Mouse (Mus musculus) heart, embryonic 13.5 days (tissue): ENCODE results near the gene Spen. TPM values are rescaled to one million over a fixed set of nuclear protein-coding genes. Genes with fewer than 3 reads are reported as not detected.
"Not testable (repeated sequence)": the region's sequence is repeated elsewhere in the genome, so short reads cannot be mapped to it uniquely, and the experiment has no call there.

Experiments used
- ATAC-seq: fragments of 200-750 bp; cut with Nextera tagmentation; 2 replicates; pipeline ENCODE4 v1.8.0; 2017; ENCODE audit warnings: moderate TSS enrichment; ENCODE audit not compliant: insufficient number of reproducible peaks, low FRiP score, low TSS enrichment; ENCODE audit errors: extremely low read depth
- H3K27ac ChIP-seq: fragments of 300-500 bp; sonication (generic); replicated peaks from 2 replicates; pipeline ENCODE4 v1.5.1; 2015; ENCODE audit warnings: moderate library complexity, mild to moderate bottlenecking, inconsistent platforms
- H3K27me3 ChIP-seq: fragments of 300-500 bp; sonication (generic); replicated peaks from 2 replicates; pipeline ENCODE4 v1.6.1; 2015; ENCODE audit warnings: mild to moderate bottlenecking, inconsistent platforms
- H3K36me3 ChIP-seq: fragments of 300-500 bp; sonication (generic); 2 replicates; pipeline ENCODE4 v1.6.1; 2015; ENCODE audit warnings: mild to moderate bottlenecking, inconsistent platforms
- H3K4me1 ChIP-seq: fragments of 300-500 bp; sonication (generic); 2 replicates; pipeline ENCODE4 v1.6.1; 2015; ENCODE audit warnings: inconsistent platforms
- H3K4me2 ChIP-seq: fragments of 300-500 bp; sonication (generic); 2 replicates; pipeline ENCODE4 v1.6.1; 2015; ENCODE audit warnings: inconsistent platforms, mild to moderate bottlenecking, moderate library complexity
- H3K4me3 ChIP-seq: fragments of 300-500 bp; sonication (generic); 2 replicates; pipeline ENCODE4 v1.5.1; 2015; ENCODE audit warnings: moderate library complexity, mild to moderate bottlenecking, inconsistent platforms
- H3K9ac ChIP-seq: fragments of 300-500 bp; sonication (generic); 2 replicates; pipeline ENCODE4 v1.6.1; 2015; ENCODE audit warnings: inconsistent platforms, mild to moderate bottlenecking, moderate library complexity
- H3K9me3 ChIP-seq: fragments of 300-500 bp; sonication (generic); 2 replicates; pipeline ENCODE4 v1.6.1; 2016; ENCODE audit warnings: inconsistent platforms
- WGBS: fragments of 180-500 bp; shearing (Covaris S2); methylation state at CpG from one replicate; pipeline ENCODE4 v1.1.7; 2015; ENCODE audit warnings: mixed read lengths; 5-methylcytosine and 5-hydroxymethylcytosine counted together
- polyA plus RNA-seq: library from polyadenylated mRNA; unstranded; fragments of >200 nt; fragmentation: Nextera tagmentation; extraction: Ambion mirVana; gene quantifications from 2 replicates; pipeline ENCODE4 v1.2.1, GENCODE M21; 2015

The Spen gene
- polyA plus RNA-seq, 1 experiment from 2014 or later, result 6.6 TPM

GRCm38 (mm10) chr4:141571337-141571739 lies 32.9 kb upstream of the Spen start:
- Histone ChIP-seq H3K4me1 (peaks cover 36% of the 10 kb centered on the region), H3K36me3 (peaks cover 3% of the 10 kb centered on the region; the same call in 1 of the 2 replicates), H3K9me3 (no peaks in the 10 kb centered on the region), H3K9ac (no peak overlapping the region), H3K4me2 (no peak overlapping the region), H3K27me3 (no peaks in the 10 kb centered on the region), H3K27ac (no peak overlapping the region), H3K4me3 (no peak overlapping the region)
- WGBS, result 45% methylated on average over 6 of the region's 6 CpGs
- no peak for ATAC-seq

GRCm38 (mm10) chr4:141570821-141571220 lies 32.4 kb upstream of the Spen start:
- Histone ChIP-seq H3K9me3 (no peaks in the 10 kb centered on the region), H3K27ac (no peak overlapping the region), H3K4me2 (no peak overlapping the region), H3K4me1 (peaks cover 36% of the 10 kb centered on the region), H3K9ac (no peak overlapping the region), H3K36me3 (no peaks in the 10 kb centered on the region), H3K4me3 (no peak overlapping the region), H3K27me3 (no peaks in the 10 kb centered on the region)
- WGBS, result 88% methylated on average over 1 of the region's 1 CpGs
- no peak for ATAC-seq

GRCm38 (mm10) chr4:141570004-141570403 lies 31.6 kb upstream of the Spen start:
- Histone ChIP-seq H3K9ac (no peak overlapping the region), H3K27me3 (no peaks in the 10 kb centered on the region), H3K36me3 (no peaks in the 10 kb centered on the region), H3K9me3 (no peaks in the 10 kb centered on the region), H3K4me3 (no peak overlapping the region), H3K4me1 (peaks cover 40% of the 10 kb centered on the region), H3K27ac (no peak overlapping the region), H3K4me2 (no peak overlapping the region)
- 45% methylated on average over 6 of the region's 6 CpGs for WGBS
- no peak for ATAC-seq

- H3K9ac ChIP-seq, result no peak overlapping the region
- 84% methylated on average over 5 of the region's 5 CpGs for WGBS
- no peak overlapping the region for H3K27ac ChIP-seq
- no peak for ATAC-seq
- H3K4me2 ChIP-seq, result no peak overlapping the region
- no peak overlapping the region for H3K4me3 ChIP-seq
- no peaks in the 10 kb centered on the region for H3K9me3 ChIP-seq
- no peaks in the 10 kb centered on the region for H3K36me3 ChIP-seq
- H3K4me1 ChIP-seq, result peaks cover 37% of the 10 kb centered on the region
- no peaks in the 10 kb centered on the region for H3K27me3 ChIP-seq
These were observed 30.6 kb upstream of the Spen start for GRCm38 (mm10) chr4:141568966-141569365.

GRCm38 (mm10) chr4:141567174-141567573 lies 28.8 kb upstream of the Spen start:
- ATAC-seq, H3K9me3 ChIP-seq, H3K4me2 ChIP-seq, H3K9ac ChIP-seq, H3K27me3 ChIP-seq, H3K27ac ChIP-seq, H3K36me3 ChIP-seq, H3K4me3 ChIP-seq: not testable (repeated sequence)
- H3K4me1 ChIP-seq, result peaks cover 26% of the 10 kb centered on the region
- 85% methylated on average over 7 of the region's 7 CpGs for WGBS

GRCm38 (mm10) chr4:141566187-141566586 lies 27.8 kb upstream of the Spen start:
- H3K9ac ChIP-seq, result no peak overlapping the region
- H3K4me3 ChIP-seq, result no peak overlapping the region
- H3K27ac ChIP-seq, result no peak overlapping the region
- WGBS, result 72% methylated on average over 6 of the region's 6 CpGs
- H3K36me3 ChIP-seq, result no peaks in the 10 kb centered on the region
- H3K27me3 ChIP-seq, result no peaks in the 10 kb centered on the region
- no peaks in the 10 kb centered on the region for H3K9me3 ChIP-seq
- no peak overlapping the region for H3K4me2 ChIP-seq
- no peak for ATAC-seq
- H3K4me1 ChIP-seq, result peaks cover 23% of the 10 kb centered on the region

- Histone ChIP-seq H3K9me3 (no peaks in the 10 kb centered on the region), H3K4me2 (no peak overlapping the region), H3K27me3 (no peaks in the 10 kb centered on the region), H3K27ac (peak overlapping the region; percentile 40; the same call in 1 of the 2 replicates), H3K4me3 (no peak overlapping the region), H3K36me3 (no peaks in the 10 kb centered on the region), H3K9ac (no peak overlapping the region), H3K4me1 (peaks cover 17% of the 10 kb centered on the region)
- no peak for ATAC-seq
- 56% methylated on average over 7 of the region's 7 CpGs for WGBS
These were observed 26.9 kb upstream of the Spen start for GRCm38 (mm10) chr4:141565325-141565724.

- Histone ChIP-seq H3K27me3 (no peaks in the 10 kb centered on the region), H3K4me2 (no peak overlapping the region), H3K9me3 (no peaks in the 10 kb centered on the region), H3K4me1 (peaks cover 11% of the 10 kb centered on the region; the same call in 1 of the 2 replicates), H3K27ac (no peak overlapping the region), H3K36me3 (no peaks in the 10 kb centered on the region), H3K4me3 (no peak overlapping the region), H3K9ac (no peak overlapping the region)
- no peak for ATAC-seq
- WGBS, result 74% methylated on average over 3 of the region's 3 CpGs
These were observed 26.3 kb upstream of the Spen start for GRCm38 (mm10) chr4:141564660-141565059.

- WGBS, result 90% methylated on average over 4 of the region's 4 CpGs
- ATAC-seq, result no peak
- Histone ChIP-seq H3K9me3 (no peaks in the 10 kb centered on the region), H3K9ac (no peak overlapping the region), H3K4me3 (no peak overlapping the region), H3K27ac (no peak overlapping the region), H3K4me1 (peaks cover 10% of the 10 kb centered on the region; the same call in 1 of the 2 replicates), H3K27me3 (no peaks in the 10 kb centered on the region), H3K4me2 (no peak overlapping the region), H3K36me3 (no peaks in the 10 kb centered on the region)
These were observed 25.8 kb upstream of the Spen start for GRCm38 (mm10) chr4:141564209-141564608.

GRCm38 (mm10) chr4:141562281-141562680 lies 23.9 kb upstream of the Spen start:
- Histone ChIP-seq H3K27me3 (no peaks in the 10 kb centered on the region), H3K36me3 (no peaks in the 10 kb centered on the region), H3K4me2 (no peak overlapping the region), H3K27ac (no peak overlapping the region), H3K9ac (0 out of 2 replicates have a peak overlapping the region, but pooled peaks have one; percentile 7), H3K4me1 (peaks cover 29% of the 10 kb centered on the region), H3K4me3 (no peak overlapping the region), H3K9me3 (no peaks in the 10 kb centered on the region)
- ATAC-seq, result no peak
- 76% methylated on average over 11 of the region's 11 CpGs for WGBS

GRCm38 (mm10) chr4:141561331-141561919 lies 23.0 kb upstream of the Spen start:
- not testable (repeated sequence) for H3K27me3 ChIP-seq, ATAC-seq, H3K9ac ChIP-seq, H3K9me3 ChIP-seq, H3K4me3 ChIP-seq, H3K4me2 ChIP-seq, H3K36me3 ChIP-seq, H3K27ac ChIP-seq
- peaks cover 29% of the 10 kb centered on the region for H3K4me1 ChIP-seq
- WGBS, result 81% methylated on average over 5 of the region's 5 CpGs

GRCm38 (mm10) chr4:141559898-141560263 lies 21.5 kb upstream of the Spen start:
- no peaks in the 10 kb centered on the region for H3K27me3 ChIP-seq
- peak overlapping the region; percentile 97 for H3K27ac ChIP-seq
- H3K4me3 ChIP-seq, result peak overlapping the region; percentile 52
- 0 out of 2 replicates have a peak, but pooled peaks have one; percentile 40 for ATAC-seq
- H3K9ac ChIP-seq, result peak overlapping the region; percentile 80
- no peaks in the 10 kb centered on the region for H3K9me3 ChIP-seq
- H3K4me2 ChIP-seq, result peak overlapping the region; percentile 88
- peaks cover 21% of the 10 kb centered on the region for H3K4me1 ChIP-seq
- no peaks in the 10 kb centered on the region for H3K36me3 ChIP-seq
- WGBS, result 3% methylated on average over 9 of the region's 9 CpGs
